Mouse (Mus musculus): ENCODE measurements around the gene Steap4.
"Not testable (repeated sequence)": the region's sequence is repeated elsewhere in the genome, so short reads cannot be mapped to it uniquely, and the experiment has no call there.

Steap4 gene

DNA sequence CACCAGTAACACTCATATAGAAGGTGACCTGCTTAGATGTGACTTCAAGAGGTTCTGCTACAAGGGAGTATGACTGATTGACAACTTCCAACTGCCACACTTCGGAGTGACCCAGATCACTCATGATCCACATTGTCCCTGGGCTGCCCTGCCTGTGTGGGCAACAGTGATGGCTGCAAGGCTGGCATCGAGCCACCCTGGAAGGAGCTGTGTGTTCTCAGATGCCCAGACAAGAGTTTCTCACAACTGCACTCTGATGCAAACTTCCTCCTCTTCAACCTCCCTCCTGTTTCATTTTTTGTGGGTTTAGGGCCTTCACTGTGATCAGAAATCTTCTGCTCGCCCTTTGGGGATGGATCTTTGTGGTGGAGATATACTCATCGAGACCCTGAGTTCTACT lies 28.2 kb downstream of the Steap4 start:
- DNase-seq (ENCODE audit: low spot score in 2 of 2): no peak

DNA sequence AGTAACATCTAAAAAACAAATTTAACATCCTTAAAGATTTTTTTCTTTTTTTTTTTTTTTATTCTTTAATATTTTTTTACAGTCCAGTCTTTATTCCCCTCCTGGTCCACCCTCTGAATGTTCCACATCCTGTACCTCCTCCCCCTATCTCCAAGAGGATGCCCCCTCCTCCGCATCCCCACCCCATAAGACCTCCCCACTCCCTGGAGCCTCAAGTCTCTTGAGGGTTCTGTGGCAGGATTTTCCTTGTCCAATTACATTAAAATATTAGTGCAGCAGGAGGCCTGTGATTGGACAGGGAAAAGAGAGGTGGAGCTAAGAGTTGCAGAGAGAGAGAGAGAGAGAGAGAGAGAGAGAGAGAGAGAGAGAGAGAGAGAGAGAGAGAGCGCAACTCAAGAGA lies 31.4 kb downstream of the Steap4 start:
- DNase-seq (ENCODE audit: low spot score in 2 of 2): not testable (repeated sequence)

DNA sequence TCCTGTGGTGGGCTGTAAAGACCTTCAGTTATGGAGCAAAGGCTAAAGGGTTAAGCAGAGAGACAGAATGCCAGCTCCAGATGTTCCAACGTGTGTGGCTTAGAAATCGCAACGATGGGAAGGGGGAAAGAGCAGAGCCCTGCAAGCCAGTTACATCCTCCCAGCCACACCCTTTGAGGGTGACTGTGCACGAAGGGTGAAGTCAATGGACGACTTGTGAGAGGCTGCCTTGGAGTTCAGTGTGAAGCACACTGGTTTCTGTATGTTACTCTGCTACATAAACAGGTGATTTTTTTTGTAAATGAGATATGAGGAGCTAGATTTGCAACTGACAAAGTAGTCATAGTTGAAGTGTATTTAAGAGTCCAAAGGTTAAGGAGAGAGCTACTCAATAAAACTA lies 33.5 kb downstream of the Steap4 start:
- DNase-seq (ENCODE audit: low spot score in 2 of 2): no peak

DNA sequence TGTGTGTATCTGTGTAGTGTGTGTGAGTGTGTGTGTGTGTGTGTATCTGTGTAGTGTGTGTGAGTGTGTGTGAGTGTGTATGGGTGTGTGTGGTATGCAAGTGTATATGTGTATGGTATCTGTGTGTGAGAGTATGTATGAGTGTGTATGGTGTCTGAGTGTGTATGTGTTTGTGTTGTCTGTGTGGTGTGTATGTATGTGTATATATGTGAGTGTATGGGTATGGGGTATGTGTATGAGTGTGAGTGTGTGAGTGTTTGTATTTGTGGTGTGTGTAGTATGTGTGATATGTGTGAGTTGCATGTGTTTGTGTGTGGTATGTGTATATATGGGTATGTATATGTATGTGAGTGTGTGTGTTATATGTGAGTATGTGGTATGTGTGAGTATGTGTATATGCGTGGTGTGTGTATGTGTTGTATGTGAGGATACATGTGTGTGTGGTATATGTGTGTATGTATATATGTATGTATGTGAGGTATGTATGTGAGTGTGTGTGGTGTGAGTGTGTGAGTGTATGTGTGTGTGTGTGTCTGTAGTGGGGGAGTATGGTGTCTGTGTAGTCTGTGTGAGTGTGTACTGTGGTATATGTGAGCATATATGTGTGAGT lies 35.1 kb downstream of the Steap4 start:
- no peak for DNase-seq (ENCODE audit: low spot score in 2 of 2)

DNA sequence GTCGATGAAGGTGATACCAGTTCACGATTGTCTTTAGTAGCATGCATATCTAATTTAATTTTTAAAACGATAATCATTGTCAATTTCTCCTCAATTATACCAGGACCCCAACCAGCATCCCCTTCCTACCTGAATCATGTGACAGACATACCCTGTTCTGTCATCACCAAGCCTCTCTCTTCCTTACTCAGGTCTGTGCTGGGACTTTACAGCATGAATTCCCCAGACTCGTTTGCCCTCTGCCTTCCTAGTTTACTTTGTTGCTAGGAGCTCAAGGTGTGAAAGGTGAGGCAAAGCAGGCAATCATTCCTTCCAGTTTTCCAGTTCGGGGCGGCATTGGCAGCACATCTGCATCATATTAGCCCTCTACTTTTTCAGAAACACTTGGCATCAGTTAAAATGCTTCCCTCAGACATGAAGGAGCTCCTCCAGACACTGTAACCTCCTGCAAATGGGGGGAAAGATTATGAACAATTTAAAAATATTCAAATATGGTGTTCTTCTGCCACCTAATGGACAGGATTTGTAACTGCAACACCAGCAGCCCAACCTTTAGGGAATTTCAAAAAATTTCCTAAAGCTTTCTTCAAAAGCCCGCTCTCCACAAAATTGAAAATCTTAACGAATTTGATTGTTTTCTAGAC lies 36.3 kb downstream of the Steap4 start:
- DNase-seq (ENCODE audit: low spot score in 2 of 2): no peak

DNA sequence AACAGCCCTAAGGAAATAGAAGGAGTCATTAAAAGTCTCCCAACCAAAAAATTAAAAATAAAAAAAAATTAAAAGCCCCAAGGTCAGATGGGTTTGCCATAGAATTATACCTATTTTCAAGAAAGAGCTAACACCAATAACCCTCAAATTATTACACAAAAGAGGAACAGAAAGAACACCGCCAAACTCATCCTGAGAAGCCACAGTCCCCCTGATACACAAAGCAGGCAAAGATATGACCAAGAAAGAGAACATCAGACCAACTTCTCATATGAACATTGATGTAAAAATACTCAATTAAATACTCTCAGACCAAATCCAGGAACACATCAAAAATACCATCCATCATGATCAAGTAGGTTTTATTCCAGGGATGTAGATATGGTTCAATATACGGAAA lies 36.8 kb downstream of the Steap4 start:
- no peak for DNase-seq (ENCODE audit: low spot score in 2 of 2)

DNA sequence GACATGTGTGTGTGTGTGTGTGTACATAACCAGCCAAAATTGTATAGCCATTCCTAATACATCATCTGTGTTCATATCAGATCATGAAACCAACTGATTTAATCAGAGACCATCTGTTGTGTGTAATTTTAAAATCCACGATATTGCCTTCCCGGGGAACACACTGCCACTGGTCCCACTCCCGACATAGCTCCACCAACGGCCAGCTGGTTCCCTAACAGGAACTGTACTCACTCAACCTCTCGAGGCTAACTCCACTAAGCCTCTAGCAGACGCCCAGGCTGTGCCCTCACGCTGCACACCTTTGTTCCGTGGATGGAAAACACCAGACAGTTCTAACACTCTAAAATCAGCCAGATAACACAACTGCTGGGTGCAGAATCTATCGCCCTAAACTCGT lies 40.2 kb downstream of the Steap4 start:
- DNase-seq (ENCODE audit: low spot score in 2 of 2): no peak

DNA sequence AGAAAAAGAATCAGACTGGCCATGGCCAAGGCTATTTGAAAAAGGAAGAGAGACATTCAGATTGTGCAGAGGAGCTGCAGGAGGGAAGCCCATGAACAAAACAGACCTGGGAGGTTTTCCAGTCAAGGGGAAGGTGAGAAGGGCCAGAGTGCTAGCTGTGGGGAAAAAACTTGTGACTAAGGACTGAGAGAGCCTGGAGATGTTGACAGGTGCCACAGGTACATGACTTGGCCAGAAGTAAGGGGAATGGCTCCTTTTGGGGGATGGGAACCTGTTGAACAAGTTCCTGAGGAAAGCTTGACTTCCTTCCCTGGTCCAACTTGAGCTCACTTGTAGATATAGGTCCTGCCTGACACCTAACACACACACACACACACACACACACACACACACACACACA lies 42.6 kb downstream of the Steap4 start:
- no peak for DNase-seq (ENCODE audit: low spot score in 2 of 2)

DNA sequence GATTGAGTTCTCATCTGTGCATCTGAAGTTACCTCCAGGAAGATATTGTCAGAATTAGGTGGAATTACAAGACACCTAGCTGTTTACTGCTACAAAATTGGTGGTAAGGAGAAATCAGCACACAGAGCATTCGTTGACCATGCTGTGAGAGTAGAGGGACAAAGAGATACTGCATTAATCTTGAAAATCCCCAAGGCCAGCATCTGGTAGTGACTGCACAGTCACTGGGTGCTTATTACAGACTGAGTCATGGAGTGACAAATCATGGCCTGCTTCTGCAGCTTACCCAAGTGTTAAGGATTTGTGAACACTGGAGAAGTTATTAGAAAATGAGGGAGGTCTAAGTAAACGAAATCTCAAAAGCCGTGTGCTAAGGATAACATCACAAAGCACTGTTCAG lies 53.0 kb downstream of the Steap4 start:
- no peak for DNase-seq (ENCODE audit: low spot score in 2 of 2)
